Mouse (Mus musculus) layer of hippocampus, adult 18-20 months (tissue): ENCODE results near the gene Cacna2d3. TPM values are rescaled to one million over a fixed set of nuclear protein-coding genes. Genes with fewer than 3 reads are reported as not detected.

Experiments
- DNase-seq, 2 experiments: peaks; one replicate each; pipeline ENCODE4 v3.0.0; 2022; ENCODE audit warnings: low spot score in 2 of 2
- total RNA-seq, 2 experiments: library from RNA; stranded (reverse); gene quantifications; 2 replicates each; pipeline ENCODE4 v1.2.3; 2021

Cacna2d3 gene
- total RNA-seq, 2 experiments from 2014 or later = 85.8 to 89.9 TPM

DNA sequence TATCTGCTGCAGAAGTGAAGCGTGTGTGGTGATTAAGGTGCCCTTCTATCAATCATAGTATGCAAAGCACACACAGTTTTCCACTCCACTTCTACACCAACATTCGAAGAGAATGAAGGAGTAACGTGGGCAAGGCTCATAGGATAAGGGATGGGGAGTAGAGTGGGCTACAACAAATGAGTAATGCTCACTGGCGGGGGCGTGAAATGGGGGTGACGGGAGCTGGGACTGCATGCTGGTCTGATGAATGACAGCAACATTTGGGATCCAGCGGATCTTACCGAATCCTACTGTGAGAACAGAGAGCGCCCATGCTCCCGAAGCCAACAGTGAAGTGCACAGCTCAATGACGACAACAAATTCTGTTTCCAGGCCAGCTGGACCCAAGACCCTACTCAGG lies 76.2 kb downstream of the Cacna2d3 start:
- DNase-seq = peak; percentile 49 to 70

DNA sequence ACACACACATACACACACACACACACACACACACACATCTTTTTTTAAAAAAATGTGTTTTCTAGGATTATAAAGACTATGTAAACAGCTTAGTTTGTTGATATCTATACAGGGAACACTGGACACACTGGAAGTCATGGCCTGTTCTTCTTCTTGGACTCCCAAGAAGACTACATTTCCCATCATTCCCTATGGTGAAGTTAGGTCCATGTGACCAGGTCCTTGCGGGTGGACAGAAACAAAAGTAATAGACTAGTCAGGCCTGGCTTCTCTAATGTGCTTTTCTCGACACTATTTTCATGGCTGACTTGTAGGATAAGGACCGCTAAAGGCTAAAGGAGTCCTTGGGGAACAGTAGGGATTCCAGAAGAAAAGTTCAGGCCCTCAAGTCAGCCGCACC lies 78.4 kb downstream of the Cacna2d3 start:
- no peak for DNase-seq

DNA sequence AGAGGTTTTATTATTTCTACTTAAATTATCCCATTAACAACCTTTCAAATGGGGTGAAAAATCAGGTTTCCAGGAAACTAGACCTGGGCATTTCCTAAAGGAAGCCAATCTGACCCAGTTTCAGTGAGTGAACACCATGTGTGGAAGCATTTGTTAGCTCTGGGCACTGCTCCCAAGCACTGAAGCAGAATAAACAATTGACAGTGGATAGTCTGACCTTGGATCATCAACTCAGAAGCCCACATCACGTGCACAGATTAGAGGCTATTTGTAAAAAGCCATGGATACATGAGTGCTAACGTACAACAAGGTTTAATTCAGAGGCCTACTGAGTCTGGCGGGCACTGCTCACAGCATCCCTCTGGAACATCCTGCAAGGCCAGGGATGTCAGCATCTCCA lies 82.4 kb downstream of the Cacna2d3 start:
- DNase-seq = peak in 1 of 2 experiments; percentile 22

DNA sequence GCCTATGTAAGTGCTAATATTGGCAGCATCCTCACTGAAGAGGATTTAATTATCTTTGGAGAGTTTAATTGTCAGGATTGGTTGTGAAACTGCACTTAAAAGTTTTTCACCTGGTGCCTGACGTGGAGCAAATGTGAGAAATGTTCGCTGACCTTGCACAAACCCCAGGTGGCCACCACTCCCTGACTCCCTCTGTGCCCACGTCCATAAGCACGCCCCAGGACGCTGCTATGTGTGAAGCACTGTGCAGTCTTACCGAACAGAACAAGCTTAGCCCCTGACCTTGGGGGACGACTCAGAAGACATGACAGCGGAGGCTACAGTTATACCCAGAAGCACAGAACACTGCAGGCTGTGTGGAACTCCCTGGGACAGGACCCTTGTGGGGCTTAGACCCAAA lies 93.5 kb downstream of the Cacna2d3 start:
- DNase-seq = no peak

DNA sequence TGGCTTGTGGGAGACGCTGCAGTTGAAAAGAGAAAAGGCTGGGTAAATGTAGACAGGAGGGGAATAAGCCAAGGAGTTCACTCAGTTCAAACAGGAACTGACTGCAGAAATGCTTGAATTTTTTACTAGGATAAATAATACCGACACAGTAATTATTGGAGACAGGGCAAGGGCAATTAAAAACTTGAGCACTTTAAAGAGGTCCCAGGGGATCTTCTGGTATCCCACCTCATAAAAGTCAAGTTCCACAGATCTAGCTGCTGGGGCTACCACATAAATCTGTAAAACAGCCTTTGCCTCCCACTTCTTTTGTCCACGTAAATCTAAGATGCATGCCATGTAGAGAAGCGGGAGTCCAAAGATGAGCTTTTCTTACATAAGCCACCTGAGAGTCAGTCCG lies 109.2 kb downstream of the Cacna2d3 start:
- DNase-seq = no peak

DNA sequence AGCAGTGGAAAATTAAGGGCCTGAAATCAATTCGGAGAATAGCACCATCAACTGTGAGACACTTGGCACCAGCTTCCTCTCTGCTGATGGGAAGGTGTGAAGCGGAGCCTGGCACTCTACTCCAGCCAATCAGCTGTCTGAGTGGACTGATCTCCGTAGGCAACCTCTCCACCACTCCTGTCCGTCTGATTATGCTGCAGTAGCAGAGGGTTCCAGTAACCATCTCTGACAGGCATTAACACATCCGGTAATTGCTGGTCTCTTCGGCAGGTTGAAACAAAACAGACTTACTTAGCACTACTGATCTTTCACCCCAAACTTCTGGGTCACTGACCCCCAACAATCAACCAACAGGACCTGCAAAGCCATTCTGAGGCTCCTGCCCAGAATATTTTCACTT lies 112.9 kb downstream of the Cacna2d3 start:
- DNase-seq = no peak

DNA sequence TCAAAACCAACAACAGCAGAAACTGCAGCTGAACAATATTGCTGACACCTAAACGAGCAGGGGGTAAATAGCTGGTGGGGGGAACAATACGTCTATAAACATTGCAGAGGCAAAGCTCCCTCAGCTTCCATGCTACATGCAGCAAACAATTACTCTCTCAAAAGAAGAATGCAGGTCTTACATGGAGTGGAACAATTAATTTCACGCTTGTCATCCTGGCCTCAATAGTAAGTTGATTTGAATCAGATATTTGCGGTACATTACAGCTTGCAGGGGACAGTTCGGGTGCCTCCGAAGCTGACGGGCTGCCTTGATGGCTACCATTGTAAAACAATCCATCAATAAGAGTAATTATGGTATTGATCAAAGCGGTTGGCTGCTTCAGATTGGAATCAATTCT lies 122.2 kb downstream of the Cacna2d3 start:
- DNase-seq = no peak

DNA sequence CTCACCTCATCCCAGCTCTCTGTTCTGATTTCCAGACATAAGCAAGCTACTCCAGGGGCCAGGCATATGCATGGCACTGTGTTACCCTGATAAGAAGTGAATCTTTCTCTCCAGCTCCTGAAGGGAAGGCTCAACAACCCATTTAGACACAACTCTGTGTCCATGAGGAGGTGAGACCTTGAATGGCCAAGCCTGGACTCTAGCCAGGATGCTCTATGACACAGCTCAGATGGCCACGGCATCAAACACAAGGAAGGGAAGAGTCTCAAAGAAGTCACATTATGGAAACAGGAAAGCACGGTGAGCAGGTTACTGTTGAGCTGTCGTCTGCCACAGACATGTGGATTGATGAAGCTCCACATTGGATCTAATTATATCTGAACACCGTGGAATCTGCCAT lies 128.8 kb downstream of the Cacna2d3 start:
- no peak for DNase-seq

DNA sequence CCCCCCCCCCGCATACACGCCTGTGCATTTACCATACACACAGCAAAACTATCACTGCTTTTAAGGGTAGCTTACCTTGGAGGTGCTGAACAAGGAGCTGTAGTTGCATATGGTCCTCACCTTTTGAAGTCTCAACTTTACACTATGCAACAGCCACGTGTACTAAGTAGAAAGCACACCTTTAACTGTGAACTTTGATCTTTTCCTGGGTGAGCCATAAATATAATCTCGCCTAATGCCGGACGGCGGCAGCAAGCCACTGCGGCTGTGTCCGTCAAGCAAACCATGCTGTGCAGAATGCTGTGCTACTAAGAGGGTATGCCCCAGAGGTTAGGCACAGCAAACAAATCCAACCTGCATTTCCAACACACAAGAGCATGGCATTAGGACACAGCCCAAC lies 132.0 kb downstream of the Cacna2d3 start:
- no peak for DNase-seq

DNA sequence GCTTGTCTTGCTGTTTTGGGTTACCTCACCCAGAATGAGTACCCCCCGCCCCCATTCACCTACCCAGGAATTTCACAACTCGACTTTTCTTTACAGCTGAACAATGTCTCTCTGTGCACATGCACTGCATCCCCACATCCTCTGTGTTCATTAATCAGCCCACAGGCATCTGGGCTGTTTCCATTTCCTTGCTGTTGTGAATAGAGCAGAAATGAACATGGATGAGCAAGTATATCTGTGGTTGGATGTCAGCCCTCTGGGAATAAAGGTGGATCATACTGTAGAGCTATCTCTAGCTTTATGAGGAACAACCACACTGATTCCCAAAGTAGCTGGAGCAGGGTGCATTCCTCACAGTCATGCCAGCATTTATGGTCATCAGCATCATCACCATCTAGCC lies 139.7 kb downstream of the Cacna2d3 start:
- no peak for DNase-seq

DNA sequence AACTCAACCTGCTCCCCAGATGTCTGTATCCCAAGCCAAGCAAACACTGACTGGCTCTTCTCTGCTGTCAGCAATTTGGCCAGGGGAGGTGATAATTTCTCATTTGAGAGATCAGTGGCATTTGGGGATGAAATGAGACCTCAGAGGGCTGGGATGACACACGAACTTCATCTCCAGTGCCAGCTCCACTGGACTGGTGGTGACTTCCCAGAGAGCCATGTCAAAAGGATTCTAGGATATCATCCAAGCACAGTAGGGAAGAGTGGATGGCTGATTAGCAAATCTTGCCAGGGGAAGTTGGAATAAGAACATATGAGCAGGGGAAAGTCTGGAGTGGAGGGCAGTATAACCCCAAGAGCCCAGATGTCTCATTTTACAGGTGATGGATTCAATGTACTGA lies 143.9 kb downstream of the Cacna2d3 start:
- DNase-seq = no peak

DNA sequence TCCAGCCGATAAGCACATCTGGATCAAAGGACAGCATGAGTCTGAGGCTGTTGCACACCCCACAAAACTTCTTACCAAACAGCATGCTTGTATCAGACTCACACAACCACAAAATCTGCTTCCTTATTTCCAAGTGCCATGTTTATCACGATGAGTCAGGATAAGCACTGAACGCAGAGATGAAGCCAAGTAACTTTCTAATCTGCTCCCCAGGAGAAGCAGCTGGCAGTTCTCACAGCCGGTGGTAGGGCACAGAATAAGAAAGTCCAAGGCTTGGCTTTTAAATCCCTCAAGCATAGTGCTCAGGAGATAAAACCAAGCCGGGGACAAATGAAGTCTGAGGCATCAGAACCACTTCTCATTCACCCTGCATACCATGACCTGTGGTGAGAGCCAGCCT lies 146.1 kb downstream of the Cacna2d3 start:
- DNase-seq = peak in 1 of 2 experiments; percentile 28

DNA sequence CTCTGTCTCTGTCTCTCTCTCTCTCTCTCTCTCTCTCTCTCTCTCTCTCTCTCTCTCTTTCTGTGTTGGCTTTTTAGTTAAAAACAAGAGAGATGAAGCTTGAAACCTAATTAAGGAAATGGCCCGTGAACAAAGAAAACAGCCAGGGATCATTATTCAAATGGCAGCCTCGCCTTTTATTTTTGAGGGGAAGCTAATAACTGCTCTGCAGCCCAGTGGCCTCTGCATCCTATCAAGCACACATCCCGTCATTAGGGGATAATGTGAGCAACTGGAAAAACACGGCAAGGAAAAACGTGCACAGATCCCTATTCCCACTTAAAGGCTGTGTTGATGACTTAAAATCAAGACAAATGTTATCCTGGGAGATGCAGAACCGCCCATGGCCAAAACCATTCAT lies 159.0 kb downstream of the Cacna2d3 start:
- DNase-seq = no peak

DNA sequence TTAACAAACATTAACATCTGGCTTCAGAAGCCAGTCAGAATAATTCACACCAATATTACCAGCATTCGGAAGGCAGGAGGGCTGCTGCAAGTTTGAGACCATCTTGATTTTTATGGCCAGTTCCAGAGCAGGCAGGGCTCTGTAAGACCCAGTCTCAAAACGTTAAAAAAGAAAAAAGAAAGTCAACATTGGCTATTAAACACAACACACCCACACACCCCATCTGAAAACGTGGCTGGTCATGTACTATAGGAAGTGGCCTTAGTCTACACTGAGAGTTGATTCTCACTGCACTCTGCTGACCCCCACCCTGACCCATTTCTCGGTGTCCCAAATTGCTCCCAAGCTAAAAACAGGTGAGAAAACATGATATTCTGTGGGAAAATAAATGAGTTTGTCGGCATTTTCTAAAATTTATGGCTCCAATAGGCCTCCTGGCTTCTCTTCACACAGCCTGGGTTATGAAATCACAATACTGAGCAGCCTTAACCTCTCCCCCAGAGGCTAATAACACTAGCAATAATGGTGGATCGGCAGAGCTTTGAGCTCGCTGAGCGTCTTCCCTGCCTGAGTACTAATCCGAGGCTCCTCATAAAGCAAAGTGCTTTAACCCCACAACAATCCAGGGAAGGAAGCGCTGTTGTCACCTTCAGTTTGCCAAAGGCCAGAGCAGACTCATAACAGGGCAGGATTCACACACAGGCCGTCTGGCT lies 160.4 kb downstream of the Cacna2d3 start:
- DNase-seq = no peak

DNA sequence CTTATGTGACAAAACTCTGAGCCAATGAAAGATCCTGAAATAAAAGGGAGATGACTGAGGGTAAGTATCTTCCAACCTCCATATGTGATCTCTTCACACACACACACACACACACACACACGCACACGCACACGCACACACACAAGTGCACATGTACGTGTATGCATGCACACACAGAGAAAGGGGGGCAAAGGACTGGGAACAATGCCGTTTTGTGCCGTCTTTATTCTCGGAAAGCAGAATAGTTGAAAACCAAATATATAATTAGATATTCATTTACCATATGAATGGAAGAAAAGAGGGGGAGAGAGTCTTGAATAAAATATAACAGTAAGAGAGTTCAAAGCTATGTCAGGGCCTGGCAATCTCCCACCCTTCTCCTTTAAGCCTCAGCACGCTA lies 163.2 kb downstream of the Cacna2d3 start:
- DNase-seq = no peak

DNA sequence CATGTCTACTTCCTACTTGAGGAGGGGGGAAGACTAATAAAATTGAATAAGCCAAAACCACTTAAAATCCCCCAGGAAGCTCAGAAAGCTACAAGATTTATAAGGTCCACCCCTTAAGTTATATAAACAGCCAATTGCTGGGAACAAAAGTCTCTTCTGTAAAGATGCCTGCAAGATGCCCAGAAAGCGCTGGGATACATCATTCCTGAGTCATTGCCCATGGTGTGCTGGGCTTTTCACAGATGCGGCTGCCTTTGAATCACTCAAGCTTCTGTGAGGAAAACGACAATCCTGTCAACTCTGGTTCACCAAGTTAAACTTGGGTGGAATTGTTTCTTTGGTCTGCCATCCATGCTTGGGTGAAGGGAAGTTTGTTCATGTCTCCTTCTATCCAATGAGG lies 165.5 kb downstream of the Cacna2d3 start:
- DNase-seq = no peak

DNA sequence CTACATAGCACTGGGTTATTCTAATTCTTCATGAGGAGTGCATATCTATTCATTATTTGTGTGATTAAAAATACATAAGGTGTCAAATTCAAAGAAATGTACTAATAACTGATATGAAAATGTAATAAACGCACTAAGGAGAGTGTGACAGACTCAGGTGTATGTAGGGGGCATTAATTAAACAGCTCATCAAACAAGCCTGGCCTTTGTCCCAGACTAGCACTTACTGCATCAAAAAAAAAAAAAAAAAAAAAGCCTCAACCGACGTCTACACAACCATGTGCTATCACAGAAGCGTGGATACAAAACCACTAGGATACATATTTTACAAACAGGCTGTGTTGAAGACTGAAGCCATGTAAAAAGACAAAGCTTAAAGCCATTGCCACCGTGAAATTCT lies 169.2 kb downstream of the Cacna2d3 start:
- no peak for DNase-seq

DNA sequence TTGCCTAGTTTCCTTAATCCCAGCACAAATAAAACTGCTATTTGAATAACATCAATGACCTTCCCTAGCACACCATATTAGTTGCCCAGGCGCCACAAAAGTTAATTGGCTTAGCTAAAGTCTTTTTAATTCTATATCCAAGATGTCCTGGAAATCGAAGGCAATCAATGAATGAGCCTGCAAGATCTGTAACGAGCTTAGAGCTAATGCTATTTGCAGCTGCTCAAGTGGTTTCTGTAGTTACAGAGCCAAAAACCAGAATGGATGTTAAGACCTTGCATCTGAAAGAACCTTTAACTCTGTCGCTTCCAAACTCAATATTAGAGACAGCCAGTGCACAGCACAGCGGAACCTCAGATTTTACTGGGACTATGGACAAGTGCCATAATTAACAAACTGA lies 173.0 kb downstream of the Cacna2d3 start:
- no peak for DNase-seq

DNA sequence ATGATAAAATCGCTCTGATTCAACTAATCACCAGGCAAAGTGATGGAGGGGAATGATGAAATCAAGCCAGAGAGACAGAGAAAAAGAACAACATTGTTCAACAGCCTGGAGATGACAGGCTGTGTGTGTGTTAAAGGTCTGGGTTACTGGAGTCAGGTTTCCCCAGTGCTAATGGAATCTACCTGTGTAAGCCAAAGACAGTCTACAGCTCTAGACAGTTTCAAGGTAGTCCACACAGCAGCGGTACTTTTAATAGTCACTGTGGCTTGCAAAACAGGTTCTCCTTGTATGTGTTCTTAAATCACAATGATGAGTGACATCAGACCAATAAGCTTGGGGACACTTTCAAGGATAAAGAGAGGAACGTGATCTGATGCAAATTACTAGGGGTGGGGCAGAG lies 191.1 kb downstream of the Cacna2d3 start:
- no peak for DNase-seq

DNA sequence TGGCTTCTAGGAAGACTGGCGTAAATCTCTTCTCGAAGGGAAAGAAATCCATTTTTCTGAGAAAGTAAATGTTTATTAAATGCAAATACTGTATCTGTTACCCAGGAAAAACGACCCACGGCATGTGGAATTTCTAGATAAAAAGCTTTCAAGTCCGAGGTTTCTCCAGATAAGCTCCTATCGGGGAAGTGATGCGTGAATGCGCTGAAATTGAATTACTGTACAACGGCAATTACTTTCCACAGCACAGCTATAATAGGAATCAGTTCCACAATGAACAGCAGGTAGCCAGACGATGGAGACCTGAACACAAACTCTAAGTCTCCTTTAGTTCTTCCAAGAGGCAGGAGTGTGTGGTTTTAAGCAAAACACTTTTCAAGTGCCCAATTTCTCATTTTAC lies 193.0 kb downstream of the Cacna2d3 start:
- no peak for DNase-seq

DNA sequence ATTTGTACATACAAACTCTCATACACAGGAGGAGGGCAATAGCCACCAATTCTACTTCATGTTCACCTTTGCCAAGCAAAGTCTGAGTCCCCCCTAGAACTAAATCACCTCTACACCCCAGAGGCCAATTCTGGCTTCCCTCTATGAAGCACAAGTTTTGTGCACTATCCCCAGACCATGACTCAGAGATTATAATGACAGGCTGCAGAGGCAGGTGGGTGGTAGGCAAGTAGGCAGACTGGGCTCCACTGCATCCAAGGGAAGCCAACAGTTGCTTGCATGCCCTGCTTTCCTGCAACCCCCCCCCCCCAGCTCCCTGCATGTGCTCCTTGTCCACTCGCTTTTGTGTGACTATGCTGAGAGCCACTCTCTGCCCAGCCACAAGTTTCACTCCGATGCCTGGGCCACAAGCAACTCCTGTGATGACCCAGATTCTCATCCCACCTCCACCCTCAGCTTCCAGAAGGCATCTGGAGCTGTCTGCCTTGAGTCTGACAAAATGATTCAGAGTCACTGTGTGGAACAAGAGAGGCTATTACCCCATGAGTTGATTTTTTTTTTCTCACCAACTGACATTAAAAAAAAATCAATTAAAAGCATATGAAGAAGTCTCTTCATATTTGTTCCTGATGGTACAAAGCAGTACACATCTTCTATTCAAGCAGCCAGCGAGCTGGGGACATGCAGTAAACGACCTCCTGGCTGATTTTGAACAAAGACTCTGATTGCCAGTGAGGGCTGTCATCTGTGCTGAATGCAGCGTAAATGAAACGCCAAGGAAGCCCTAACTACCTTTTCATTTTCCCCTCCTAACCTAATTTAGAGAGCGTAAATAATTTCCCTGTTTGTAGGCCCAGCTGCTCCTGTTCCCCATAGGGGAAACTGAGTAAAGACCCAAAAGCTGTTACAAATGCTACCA lies 201.7 kb downstream of the Cacna2d3 start:
- peak in 1 of 2 experiments; percentile 58 for DNase-seq

DNA sequence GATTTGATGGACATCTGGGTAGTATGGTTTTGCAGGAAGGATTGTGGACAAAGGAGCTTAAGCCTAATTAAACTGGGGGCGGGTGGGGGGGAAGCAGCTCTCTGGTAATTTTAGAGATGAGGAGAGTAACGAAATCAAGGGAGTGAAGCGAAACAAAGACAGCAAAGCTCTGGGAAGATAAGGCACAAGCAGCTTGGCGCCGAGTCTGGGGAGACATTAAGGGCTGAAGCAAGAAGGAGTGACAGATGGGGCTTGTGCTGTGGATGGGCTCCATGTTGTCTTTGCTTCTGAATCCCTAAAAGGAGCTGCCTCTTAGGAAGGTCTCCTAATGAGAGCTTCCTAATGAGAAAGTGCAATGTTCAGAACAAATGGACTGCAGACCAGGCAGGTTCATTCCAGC lies 219.0 kb downstream of the Cacna2d3 start:
- DNase-seq = peak in 1 of 2 experiments; percentile 50
